Mouse (Mus musculus) lung, adult 2 months (tissue): ENCODE results near the gene Ttpal. TPM values are rescaled to one million over a fixed set of nuclear protein-coding genes. Genes with fewer than 3 reads are reported as not detected.
A peak's percentile ranks its signal among the peaks of the same experiment; 100 is the strongest.

Experiments
- DNase-seq: peaks from one replicate; pipeline ENCODE4 v3.0.0; 2022
- H3K4me1 ChIP-seq: fragments of 200-500 bp; 2 replicates; pipeline ENCODE4 v1.6.1; 2011; ENCODE audit warnings: low read length; ENCODE audit not compliant: control insufficient read depth, insufficient read depth
- H3K4me3 ChIP-seq: fragments of 200-500 bp; replicated peaks from 2 replicates; pipeline ENCODE3; 2011; ENCODE audit warnings: low read depth, mild to moderate bottlenecking, control low read depth, low read length; ENCODE audit errors: extremely low read depth
- CTCF ChIP-seq: fragments of 200-500 bp; IDR thresholded peaks from 2 replicates; pipeline ENCODE4 v1.5.1; 2011; ENCODE audit warnings: mild to moderate bottlenecking, low read length, control low read depth; ENCODE audit not compliant: insufficient read depth
- POLR2A ChIP-seq: fragments of 200-500 bp; IDR thresholded peaks from 2 replicates; pipeline ENCODE4 v1.6.1; 2011; ENCODE audit warnings: low read depth, mild to moderate bottlenecking, control low read depth, low read length, borderline replicate concordance; ENCODE audit errors: extremely low read depth
- WGBS: fragments of 180-500 bp; shearing (Covaris S2); methylation state at CpG from one replicate; pipeline ENCODE4 v1.1.7; 2018; 5-methylcytosine and 5-hydroxymethylcytosine counted together
- polyA plus RNA-seq: library from polyadenylated mRNA; depleted of rRNA; stranded (reverse); fragments of >200 nt; gene quantifications from 2 replicates; pipeline ENCODE4 v1.2.3, GENCODE M21; 2012

Ttpal gene
- polyA plus RNA-seq, 1 experiment, result 23.4 TPM

DNA sequence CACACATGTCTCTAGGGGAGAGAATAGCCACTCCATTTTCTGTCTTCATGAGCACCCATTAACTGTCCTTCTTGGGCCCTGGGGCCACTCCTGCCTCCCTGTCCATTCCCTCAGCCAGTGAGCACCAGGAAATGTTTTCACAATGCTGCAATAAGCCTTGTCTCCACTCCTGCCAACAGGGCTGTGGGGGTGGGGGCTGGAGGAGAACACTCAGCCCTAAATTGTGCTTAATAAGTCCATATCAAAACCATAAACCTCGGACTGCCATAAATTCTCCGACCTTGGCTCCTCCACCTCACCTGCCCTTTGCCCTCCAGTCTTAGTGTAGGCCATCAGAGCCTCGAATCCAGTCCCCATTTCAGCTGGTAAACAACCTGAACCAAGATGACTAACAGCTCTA lies 27.8 kb upstream of the Ttpal start:
- TF ChIP-seq CTCF, result no peak
- no peak for TF ChIP-seq POLR2A
- Histone ChIP-seq H3K4me3 (no peak overlapping the region), H3K4me1 (no peaks in the 10 kb centered on the region)
- WGBS, result 78% methylated on average over 3 of the region's 3 CpGs
- DNase-seq, result no peak

- Histone ChIP-seq H3K4me1 (no peaks in the 10 kb centered on the region), H3K4me3 (no peak overlapping the region)
- 29% methylated on average over 11 of the region's 11 CpGs for WGBS
- TF ChIP-seq POLR2A (no peak), CTCF (no peak)
- DNase-seq, result no peak
Measured at GRCm38 (mm10) chr2:163575248-163575647, 26.9 kb upstream of the Ttpal start.

DNA sequence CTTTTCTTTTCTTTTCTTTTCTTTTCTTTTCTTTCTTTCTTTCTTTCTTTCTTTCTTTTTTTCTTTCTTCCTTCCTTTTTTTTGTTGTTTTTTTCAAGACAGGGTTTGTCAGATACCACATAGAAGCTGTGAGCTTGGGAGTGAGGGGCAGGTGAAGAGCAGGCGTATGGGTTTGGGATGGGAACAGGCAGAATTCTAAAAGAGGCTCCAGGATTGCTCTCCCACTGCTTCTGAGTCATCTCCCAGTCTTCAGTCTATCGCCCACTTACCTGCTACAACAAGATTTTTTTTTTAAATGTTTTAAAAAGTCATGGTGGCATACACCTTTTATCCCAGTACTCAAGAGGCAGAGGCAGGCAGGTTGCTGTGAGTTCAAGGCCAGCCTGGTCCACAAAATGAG lies 24.1 kb upstream of the Ttpal start:
- WGBS, result 92% methylated on average over 2 of the region's 2 CpGs
- Histone ChIP-seq H3K4me3 (no peak overlapping the region), H3K4me1 (no peaks in the 10 kb centered on the region)
- no peak for TF ChIP-seq POLR2A
- TF ChIP-seq CTCF, result no peak
- DNase-seq, result no peak

DNA sequence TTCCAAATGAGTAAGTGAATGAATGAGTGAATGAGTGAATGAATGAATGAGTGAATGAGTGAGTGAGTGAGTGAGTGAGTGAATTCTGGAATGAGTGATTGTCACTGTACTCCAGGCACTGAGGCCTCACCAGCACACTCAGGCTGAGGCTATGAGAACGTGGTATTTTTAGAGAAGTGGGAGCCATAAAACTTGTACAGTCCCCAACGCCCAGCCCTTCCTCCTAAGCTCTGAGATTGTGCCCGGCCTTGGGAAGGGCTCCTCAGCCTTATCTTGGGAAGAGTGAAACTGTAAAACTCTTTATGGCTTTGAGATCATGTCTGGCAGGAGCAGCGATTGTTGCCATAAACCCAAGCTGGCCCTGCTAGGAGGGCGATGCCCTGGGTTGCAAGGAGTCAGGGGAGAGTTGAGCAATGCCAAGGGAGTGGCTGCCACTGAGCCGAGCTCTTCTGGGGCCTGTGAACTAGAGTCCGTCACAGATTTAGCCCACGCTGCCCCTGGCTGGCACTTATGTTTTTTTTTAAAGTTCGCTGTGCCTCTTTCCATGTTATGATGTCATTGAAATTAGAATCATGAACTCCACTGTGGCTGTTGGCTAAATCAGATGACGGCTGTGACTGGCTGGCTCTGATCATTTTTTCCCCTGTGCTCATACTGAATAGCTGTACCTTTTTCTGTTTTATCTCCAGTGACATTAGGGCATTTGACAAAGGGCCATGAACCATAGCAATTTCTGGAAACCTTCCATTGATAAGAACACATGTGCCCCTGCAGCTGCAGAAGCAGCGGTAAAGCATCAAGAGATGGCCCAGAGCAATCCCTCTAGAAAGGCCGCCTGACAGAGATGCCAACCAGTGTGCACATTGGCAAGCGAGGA lies 21.8 kb upstream of the Ttpal start:
- Histone ChIP-seq H3K4me1 (no peaks in the 10 kb centered on the region), H3K4me3 (no peak overlapping the region)
- WGBS, result 62% methylated on average over 13 of the region's 13 CpGs
- no peak for TF ChIP-seq CTCF
- no peak for TF ChIP-seq POLR2A
- no peak for DNase-seq

DNA sequence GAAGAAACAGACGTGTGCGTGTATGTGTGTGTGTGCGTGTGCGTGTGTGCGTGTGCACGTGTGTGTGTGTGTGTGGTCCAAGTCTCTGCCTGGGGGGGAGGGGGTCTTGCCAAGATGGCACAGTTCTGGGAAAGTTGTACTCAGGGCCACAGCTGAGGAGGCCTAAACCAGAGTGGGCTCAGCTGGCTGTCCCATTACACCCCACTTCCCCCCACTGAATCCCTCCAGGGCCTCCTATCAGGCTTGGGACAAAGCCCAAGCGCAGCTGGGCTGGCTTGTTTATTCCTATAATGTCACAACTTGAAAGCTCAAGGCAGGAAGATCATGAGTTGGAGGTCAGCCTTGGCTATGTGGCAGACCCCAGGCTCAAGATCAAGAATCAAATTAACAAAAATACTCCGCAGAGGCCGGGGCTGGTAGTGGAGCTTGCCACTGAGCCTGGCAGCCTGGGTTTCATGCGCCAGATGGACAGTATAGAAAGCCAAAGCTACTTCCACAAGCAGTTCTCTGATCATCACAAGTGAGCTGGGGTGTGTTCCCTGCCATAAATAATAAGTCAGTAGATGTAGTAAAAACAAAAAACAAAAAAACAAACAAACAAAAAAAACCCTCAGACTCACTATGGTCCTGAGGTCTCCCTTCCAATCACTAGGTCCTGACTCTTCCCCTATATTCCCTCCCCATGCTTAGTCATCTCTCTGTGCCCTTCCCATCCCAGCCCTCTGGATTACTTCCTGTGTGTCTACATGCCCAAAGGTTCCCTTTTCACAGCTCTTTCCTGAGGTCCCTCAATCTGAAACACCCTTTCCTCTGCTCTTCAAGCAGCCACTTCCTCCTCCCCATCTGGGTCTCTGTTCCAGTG lies 18.7 kb upstream of the Ttpal start:
- H3K4me3 ChIP-seq, result no peak overlapping the region
- DNase-seq, result no peak
- TF ChIP-seq POLR2A (no peak), CTCF (no peak)
- WGBS, result 88% methylated on average over 10 of the region's 10 CpGs
- no peaks in the 10 kb centered on the region for H3K4me1 ChIP-seq

- no peak for TF ChIP-seq CTCF
- TF ChIP-seq POLR2A, result no peak
- Histone ChIP-seq H3K4me1 (no peaks in the 10 kb centered on the region), H3K4me3 (no peak overlapping the region)
- DNase-seq, result no peak
- WGBS, result 73% methylated on average over 10 of the region's 10 CpGs
Measured at GRCm38 (mm10) chr2:163584088-163584426, 18.1 kb upstream of the Ttpal start.

- peak; percentile 46 for DNase-seq
- peaks cover 3% of the 10 kb centered on the region; the same call in 1 of the 2 replicates for H3K4me1 ChIP-seq
- H3K4me3 ChIP-seq, result no peak overlapping the region
- TF ChIP-seq POLR2A (no peak), CTCF (peak; percentile 80)
- 33% methylated on average over 19 of the region's 19 CpGs for whole genome bisulfite sequencing
Measured at GRCm38 (mm10) chr2:163586384-163587261, 15.5 kb upstream of the Ttpal start.

DNA sequence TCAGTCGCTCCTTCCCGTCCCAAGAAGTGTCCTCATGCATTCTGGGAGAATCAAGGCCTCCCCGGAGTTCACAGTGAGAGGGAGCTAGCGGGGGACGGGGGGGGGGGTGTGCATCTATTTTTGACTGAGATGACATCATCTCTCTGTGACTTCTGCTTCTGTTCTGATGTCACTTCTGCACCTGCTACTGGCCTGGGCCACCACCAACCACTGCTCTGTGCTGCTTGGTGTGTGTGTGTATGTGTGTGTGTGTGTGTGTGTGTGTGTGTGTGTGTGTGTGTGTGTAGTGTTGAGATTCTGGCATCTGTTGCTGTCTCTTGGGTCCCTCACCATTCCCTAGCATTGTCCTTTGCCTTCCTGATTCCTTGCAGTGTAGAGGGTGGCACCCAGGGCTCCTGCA lies 14.6 kb upstream of the Ttpal start:
- no peak for DNase-seq
- H3K4me1 ChIP-seq, result peaks cover 3% of the 10 kb centered on the region; the same call in 1 of the 2 replicates
- TF ChIP-seq CTCF (no peak), POLR2A (no peak)
- 56% methylated on average over 5 of the region's 5 CpGs for WGBS
- no peak overlapping the region for H3K4me3 ChIP-seq

DNA sequence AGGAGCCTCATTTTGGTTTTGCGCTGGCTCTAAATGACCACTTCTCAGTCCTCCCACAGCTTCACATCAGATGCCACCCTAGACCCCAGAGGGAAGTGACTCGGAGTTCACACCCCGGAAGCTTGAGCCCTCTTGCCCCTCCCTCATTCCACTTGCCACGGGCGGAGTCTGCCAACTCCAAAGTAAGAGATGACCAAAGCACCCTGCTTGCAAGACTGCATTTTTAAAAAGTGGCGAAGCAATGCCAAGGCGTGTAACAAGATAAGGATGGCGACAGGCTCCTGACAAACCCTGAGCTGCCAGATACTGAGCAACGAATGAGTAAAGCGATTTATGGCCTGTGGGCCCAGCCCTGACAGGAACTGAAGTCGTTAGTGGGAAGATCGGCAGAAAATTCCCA lies 11.9 kb upstream of the Ttpal start:
- Histone ChIP-seq H3K4me1 (peaks cover 8% of the 10 kb centered on the region), H3K4me3 (no peak overlapping the region)
- no peak for DNase-seq
- WGBS, result 55% methylated on average over 12 of the region's 12 CpGs
- TF ChIP-seq POLR2A (no peak), CTCF (no peak)

- peaks cover 13% of the 10 kb centered on the region for H3K4me1 ChIP-seq
- DNase-seq, result no peak
- no peak for TF ChIP-seq CTCF
- no peak for TF ChIP-seq POLR2A
- no peak overlapping the region for H3K4me3 ChIP-seq
- WGBS, result 70% methylated on average over 5 of the region's 5 CpGs
Measured at GRCm38 (mm10) chr2:163590996-163591395, 11.1 kb upstream of the Ttpal start.
